Mouse (Mus musculus) layer of hippocampus, adult 18-20 months (tissue): Measurements from ENCODE around the gene Cstad. TPM values are rescaled to one million over a fixed set of nuclear protein-coding genes. Genes with fewer than 3 reads are reported as not detected.
A peak's percentile ranks its signal among the peaks of the same experiment; 100 is the strongest.

Source experiments
- DNase-seq, 2 experiments: peaks; one replicate each; pipeline ENCODE4 v3.0.0; 2022; ENCODE audit warnings: low spot score in 2 of 2
- total RNA-seq, 2 experiments: library from RNA; stranded (reverse); gene quantifications; 2 replicates each; pipeline ENCODE4 v1.2.3; 2021

Cstad gene
- total RNA-seq, 2 experiments from 2014 or later = 4.5 to 5.3 TPM

DNA sequence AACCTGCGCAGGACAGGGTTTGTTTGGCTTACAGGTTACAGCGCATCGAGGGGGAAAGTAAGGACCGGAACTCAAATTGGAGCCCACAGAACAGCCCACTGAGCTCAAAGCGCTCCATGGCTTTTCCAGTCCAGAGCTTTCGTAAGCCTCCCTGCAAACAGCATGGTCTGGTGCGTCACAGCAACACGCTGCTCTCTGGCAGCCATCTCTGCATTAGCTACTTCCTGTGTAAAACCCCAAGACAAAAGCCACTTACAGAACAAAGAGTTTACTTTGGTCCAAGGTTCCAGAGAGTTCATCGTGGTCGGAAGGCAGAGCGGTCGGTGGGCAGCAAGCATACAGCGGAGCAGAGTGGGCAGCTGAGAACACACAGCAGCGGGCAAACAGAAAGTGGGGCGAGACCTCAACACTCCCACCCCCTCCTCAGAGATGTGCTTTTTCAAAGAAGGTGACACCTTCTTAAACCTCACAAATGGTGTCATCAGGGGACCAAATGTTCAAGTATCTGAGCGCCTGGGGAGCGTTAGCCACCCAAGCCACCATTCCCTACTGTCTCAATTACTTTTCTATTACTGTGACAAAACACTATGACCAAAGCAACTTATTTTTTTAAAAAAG lies 31.3 kb downstream of the Cstad start:
- DNase-seq = no peak

DNA sequence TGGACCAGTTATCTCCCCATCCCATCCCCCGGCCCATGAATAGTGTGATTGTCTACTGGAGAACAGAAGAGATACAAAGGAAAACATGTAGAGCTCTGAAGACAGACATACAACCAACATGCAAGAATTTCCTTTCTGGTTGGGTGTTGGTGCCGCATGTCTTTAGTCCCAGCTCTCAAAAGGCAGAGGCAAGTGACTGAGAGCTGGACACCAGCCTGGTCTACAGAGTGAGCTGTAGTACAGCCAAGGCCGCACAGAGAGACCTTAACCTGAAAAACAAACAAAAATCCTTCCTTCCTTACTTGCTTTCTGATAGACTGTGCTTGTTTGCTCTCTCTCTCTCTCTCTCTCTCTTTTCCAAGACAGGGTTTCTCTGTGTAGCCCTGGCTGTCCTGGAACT lies 32.5 kb downstream of the Cstad start:
- no peak for DNase-seq

DNA sequence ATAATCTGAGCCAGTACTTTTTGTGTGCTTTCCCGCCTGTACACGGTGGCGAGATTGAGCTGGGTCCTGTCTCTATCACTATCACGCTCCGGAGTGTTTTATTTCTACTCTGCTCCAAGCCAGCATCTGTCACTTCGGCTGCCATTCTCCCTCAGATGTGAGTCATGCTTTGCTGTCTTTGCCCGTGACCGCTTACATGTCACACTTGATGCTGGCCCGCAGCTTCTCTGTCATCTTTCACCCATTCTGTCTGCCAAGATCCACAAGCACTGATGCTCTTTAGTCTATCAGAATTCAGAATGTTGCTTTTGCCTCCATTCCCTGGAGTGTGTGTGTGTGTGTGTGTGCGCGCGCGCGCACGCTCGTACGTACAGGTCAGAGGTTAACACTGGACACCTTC lies 33.5 kb downstream of the Cstad start:
- DNase-seq = peak in 1 of 2 experiments; percentile 49

DNA sequence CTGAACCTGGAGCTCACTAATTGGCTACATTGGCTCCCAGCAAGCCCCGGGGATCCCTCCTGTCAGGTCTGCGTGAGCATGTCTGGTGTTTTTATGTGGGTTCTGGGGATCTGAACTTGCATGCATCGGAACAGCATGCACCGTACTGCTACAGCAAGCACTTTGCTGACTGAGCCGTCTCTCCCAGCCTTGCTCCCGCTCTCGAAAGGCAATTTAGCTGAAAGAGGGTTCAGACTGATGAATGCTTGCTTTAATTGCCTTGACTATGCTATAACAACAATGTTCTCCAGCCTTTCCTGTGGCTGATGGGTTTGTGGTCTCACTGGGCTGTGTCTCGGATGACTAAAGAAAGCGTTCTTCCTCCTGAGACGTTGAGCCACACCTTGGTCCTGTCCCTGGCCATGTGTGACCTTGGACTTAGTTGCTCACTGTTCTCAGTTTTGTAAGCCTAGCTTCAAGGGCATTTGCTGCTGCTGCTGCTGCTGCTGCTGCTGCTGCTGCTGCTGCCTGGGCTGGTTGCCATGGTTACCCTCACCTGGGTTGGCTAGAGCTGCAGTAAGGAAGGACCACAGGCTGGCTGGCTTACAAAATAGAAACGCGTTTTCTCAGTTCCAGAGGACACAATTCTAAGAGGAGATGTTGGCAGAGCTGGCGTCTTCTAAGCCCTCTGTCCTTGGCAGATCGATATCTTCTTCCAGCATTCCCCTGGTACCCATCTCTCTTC lies 34.4 kb downstream of the Cstad start:
- DNase-seq = no peak

DNA sequence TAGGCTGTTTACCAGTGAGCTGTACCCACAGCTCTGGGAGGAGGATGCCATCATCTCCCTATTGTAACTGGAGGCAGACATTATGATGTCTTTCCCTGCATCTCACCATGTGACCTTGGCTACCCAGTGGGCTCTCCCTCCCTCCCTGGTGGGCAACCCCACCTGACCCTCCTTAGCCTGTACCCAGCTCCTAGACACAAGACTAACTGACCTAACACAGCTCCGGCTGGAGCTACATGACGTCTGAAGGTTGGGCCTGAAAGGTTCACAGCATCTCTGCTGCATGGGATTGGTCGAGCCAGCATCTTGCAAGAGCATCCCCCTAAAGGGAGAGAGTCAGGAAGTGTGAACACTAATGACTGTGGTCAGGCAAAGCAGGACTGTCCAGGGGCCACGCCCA lies 35.0 kb downstream of the Cstad start:
- DNase-seq = no peak

DNA sequence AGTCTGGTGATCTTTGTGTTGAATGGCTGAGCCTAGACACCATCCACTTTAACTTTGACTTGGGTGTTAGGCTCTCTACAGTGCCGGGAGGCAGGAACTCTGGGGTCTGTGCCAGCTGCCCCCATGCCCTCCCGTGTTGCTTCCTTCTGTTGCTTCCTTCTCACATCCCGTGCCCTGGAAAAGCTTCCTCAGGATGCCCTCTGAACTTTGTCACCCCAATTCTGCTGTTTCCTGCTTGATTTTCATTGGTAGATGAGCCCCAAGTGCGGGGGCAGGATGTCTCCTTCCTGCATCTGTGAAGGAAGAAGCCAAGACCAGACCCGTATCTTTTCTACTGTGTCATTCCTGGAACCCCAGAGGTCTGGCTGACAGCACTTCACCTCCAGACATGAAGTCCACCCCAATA lies 41.4 kb downstream of the Cstad start:
- no peak for DNase-seq

DNA sequence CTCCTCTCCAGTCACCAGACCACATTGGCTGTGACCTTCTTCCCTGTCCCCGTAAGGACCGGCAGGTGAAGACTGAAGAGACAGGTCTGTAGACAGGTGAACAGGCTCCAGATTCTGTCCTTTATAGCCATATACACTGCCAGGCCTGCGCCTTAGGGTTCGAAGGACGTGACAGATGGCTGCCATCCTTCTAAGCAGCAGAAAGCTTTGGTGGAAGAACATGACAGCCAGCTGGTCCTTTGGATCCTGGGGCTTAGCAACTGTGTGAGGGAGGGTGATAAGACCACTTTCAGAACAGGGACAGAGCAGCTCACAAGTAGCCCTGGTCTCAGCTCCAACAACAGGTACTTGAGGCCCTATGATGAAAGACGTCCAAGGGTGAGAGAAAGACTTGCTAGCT lies 43.2 kb downstream of the Cstad start:
- no peak for DNase-seq

DNA sequence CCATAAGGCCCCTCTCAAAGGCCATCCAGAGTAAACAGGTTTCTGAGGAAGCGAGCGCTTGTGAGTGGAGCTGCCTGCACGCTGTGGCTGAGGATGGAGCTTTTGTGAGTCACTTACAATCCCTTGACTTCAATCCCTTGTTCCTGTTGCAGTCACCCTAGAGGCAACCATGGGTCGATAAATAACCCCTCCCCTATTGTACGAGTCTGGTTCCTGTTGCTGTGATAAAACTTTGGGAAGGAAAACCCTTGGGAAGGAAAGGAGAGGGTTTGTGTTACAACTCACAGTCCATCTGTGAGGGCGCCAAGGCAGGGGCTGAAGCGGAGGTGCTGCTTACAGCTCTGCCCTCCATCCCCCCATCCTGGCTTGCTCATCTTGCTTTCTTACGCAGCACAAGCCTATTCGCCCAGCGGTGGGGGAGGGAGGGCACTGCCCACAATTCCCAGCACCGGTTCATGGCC lies 45.2 kb downstream of the Cstad start:
- no peak for DNase-seq

DNA sequence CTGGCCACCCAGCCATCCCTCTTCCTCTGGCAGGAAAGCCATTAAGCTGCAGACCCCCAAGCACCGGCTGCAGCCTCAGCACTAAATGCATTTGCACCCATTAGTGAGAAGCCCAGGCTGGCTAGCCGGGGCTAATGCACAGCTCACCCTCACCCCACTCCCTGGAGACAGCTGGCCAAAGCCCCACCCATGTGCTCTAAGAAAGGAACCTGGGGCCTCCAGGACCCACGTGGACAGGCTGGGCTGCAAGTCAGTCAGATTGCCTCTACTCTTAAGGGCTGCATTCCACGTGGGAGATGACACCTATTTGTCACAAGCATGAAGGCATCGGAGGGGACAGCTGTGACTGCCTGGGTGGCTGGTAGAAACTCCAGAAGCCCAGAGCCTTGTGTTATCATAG lies 48.0 kb downstream of the Cstad start:
- DNase-seq = no peak

DNA sequence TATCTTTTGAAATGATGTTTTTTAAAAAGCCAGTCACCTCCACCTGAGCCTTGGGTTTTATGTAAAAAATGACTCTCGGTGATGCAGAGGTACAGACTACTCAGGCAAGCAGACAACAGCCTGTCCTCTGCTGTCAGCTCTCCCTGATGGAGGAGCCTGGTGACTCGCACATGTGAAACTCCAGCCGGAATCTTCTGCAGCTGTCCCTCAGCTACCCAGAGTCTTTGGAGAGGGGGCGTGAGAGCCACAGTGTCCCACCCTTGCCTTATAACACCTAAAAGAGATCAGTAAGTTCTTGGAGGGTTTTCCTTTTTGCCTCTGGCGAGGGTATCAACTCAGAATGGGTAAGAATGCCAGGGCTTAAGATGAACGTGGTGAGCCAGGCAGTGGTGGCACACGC lies 48.6 kb downstream of the Cstad start:
- DNase-seq = no peak

DNA sequence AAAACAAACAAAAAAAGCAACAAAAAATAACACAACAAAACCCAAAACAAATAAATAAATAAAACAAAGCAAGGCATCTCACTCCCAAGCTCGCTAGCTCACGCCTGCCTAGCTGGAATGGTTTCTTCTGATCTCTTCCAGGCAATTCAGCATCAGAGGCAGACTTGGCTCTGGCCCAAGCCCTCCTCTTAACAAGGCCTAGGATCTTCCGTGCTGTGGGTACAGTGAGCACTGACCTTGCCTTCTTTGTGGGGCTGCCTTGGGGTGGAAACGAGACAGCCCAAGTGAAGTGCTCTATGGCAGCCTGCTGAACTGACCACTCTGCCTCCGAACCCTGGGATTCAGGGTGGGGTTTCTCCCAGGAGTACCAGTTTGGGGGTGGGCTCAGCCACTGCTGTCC lies 52.0 kb downstream of the Cstad start:
- peak in 1 of 2 experiments; percentile 78 for DNase-seq

DNA sequence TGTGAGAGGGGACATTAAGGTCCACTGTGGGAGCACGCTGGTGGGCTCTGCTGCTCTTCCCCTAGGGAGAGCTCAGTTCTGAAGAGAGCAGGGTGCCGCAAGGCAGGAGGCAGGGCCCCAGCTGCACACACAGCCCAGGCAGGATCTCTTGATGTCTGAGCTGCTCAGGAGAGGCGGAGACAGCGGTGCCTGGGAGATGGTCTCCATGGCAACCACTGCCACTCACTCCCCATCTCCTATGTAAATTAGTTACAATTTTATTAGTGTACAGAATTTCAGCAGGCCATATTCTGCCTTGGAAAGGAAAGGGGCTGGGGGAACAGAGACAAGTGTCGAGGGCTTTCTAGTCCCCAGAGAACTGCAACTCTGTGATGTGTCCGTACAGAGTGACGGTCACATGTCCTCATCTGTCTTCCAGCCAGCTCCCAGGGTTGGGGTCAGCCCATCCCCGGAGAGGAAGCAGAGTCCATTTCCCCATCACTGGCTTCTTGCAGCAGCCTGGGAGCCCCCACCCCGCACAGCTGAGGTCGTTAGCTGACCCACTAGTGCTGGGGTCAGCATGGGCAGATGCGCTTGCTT lies 52.6 kb downstream of the Cstad start:
- DNase-seq = peak; percentile 86 to 93

DNA sequence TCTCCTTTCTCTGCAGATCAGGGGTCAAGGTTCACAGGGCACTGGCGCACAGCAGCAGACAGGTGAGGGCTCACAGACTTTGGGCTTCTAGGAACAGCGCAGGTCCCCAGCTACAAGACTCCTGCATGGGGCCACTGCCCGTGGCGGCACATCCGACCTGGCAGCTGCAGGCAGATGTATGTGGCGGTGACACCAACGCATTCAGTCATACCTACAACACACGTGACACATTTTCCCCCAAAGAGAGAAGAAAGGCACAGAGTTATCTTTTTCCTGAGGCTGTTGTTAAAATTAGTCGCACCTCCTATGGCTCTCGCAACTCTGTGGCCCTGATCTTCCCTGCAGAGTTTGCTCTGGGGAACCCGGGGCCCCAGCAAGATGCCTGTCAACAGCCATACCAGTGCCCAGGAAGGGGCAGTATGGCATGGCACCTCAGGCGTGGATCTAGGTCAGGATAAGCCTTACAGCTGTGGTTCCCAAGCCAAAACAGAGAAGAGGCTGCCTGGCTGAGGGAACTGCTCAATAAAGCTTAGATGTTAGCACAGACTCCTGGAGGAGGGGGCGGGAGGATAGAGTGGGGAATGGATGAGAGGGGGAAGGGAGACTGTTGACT lies 53.1 kb downstream of the Cstad start:
- DNase-seq = peak in 1 of 2 experiments; percentile 51

DNA sequence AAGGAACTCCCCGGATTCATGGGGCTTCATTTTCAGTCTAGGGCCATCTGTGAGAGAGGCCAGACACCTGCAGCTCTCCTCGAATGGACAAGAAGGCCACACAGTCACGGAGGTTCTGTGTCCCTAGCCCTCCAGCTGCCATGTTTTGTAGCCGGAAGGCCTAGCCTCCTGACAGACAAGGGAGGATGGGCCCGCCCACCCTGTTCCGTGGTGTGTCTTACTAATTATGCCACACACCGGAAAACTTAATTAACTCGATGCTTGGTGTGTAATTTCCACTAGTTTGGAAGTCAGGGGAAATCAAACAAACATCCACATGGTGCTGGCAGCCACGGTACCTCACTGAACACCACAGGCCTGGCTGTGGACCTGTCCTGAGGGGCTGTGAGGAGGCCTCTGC lies 55.4 kb downstream of the Cstad start:
- DNase-seq = no peak

DNA sequence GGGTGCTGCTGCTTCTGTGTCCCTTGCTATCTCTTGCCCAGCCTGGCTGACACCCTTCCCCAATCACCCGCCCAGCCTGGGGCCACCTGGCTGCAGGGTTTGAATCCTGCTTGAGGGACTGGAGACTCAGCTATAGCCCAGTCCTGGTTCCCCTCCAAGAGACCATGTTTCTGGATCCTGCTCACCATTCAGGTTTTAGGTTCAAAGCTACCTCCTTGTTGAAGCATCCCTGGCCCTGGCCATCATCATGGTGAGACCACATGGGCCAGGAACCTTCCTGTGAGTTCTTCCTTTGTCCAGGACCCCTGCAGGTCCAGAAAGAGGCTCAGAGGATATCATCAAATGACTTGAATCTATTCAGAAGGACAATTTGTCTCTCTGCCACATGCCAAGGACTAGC lies 57.0 kb downstream of the Cstad start:
- DNase-seq = no peak

DNA sequence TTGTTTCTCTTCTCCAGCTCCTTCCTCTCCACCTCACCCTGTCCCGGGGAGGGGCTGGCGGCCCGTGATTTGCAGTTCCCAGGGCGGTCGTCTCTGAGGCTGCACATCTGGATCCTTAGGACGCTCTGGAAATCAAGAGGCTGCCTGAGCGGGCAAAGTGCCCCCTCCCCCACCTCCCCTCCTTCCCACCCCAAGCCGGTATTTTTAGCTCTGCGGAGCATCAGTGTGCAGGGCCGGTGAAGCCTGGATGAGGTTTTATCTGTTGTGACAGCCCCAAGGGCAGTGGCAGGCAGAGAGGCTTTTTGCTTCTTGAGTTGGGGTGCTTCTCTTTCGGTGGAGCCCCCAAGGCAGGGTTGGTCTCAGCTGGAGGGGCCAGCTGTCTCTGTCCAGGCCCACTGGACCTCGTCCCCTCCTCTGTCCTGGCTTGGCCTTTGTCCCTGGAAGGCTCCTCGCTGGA lies 57.8 kb downstream of the Cstad start:
- DNase-seq = no peak

DNA sequence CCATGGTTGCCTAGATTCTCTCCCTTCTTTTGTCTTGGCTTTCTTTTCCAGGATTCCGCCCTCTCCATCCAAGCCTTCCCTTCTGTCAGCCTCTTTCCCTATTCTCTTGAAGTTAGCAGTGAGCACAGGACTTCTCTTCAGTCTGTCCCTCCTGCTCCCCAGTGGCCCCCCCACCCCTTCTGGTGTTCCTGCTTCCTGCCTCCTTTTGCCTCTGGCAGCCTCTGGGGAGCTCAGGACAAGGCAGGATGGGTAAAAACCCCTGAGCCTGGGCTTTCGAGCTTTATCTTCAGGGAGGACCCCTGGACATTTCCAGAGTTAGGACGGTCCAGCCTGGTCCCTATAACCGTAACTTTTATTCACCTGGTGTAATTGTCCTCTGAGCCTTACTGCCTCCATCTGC lies 58.2 kb downstream of the Cstad start:
- DNase-seq = no peak

DNA sequence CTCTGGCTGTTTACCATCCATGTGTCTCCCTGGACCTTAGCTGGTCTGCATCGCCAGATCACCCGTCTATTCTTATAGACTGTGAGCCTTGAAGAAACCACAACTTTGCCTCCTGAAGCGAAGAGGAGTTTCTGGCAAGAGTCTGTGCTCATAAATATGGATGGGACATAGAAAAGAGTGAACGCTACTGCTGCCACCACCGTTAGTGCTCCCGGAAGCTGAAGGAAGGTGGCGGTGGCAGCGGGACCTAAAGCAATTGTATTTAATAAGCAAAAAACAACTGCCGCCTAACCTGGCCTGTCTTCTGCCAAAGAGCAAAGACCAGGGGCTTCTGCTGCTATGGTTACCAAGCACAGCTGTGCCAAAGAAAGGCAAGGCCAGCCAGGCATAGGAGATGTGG lies 59.3 kb downstream of the Cstad start:
- DNase-seq = no peak

DNA sequence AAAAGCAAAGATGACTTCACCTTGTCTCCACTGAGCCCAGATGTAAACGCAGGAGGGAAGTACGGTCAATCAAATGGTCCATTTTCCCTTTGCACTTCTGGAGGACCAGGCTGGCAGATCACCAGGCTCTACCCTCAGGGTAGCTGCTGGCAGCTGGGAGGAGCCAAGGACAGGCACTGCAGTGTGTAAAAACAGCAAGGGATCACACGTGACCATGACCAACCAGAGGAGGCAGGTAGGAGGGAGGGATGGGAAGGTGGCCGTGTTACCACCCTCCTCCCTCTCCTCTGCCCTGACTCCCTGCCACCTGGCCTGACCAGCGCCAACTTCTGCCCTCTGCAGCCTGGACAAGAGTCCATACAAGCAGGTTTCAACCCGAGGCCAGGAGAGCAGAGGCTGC lies 59.7 kb downstream of the Cstad start:
- no peak for DNase-seq

DNA sequence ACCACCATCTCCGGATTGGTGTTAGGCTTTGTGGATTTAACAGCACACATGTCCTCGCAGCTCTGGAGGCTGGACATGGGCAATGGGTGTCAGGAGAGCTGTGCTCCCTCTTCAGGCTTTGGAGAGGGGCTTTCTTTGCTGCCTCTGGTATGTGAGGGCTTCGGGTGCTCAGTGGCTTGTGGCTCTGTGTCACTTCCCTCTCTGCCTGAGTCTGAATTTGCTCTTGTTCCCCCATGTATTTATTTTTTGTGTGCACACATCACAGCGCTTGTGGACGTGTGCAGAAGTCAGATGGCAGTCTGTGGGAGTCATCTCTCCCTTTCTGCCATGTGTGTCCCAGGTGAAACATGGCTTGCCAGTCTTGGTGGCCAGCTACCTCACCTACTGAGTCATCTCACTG lies 60.9 kb downstream of the Cstad start:
- no peak for DNase-seq

DNA sequence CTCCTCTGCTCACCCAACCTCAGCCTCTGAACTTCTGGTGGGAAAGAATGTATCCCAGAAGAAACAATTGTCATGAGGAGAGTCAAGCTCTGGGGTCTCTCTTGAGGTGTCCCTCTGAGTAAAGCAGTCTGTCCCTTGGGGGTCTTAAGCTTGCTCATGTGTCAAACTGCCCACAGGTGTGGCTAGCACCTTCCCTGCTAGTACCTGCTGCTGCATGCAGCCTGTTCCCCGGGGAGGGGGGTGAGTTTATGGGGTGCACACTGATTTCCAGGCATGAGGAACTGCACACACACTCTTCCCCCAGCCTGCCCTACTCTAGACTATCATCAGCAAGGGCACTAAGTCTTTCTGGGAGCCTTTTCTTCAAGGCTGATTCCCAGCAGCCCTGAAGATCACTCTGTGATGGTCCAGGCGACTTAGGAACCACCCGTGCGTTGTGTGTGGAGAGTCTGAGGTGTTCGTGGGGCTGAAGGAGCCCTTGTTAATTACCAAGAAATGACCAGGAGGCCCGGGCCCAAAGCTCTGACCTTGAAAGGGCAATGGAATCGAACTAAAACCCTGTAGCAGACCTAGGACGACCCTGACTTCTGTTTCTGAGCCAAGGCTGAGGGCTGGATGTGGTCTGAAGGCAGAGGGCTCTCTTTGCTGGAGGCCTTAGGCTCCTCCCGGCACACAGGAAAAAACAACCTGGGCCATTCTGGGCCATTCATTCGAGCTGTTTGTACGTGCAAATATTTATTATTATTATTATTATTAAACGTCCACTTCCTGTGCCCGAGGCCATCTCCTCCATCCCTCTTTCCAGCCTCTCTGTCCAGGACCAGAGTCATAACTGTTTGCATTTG lies 62.1 kb downstream of the Cstad start:
- DNase-seq = no peak
